Mouse (Mus musculus) heart, embryonic 11.5 days (tissue): Measurements from ENCODE around the gene Abca13. TPM values are rescaled to one million over a fixed set of nuclear protein-coding genes. Genes with fewer than 3 reads are reported as not detected.
"Not testable (repeated sequence)": the region's sequence is repeated elsewhere in the genome, so short reads cannot be mapped to it uniquely, and the experiment has no call there.

ENCODE experiments used
- ATAC-seq: fragments of 200-750 bp; cut with Nextera tagmentation; replicated peaks from 2 replicates; pipeline ENCODE4 v1.8.0; 2017; ENCODE audit warnings: moderate library complexity; ENCODE audit not compliant: insufficient number of reproducible peaks, low FRiP score, low TSS enrichment
- H3K27ac ChIP-seq: fragments of 300-500 bp; sonication (generic); 2 replicates; pipeline ENCODE4 v1.5.1; 2014; ENCODE audit warnings: mild to moderate bottlenecking, low read depth, low read length
- H3K27me3 ChIP-seq: fragments of 300-500 bp; sonication (generic); 2 replicates; pipeline ENCODE4 v1.6.1; 2014; ENCODE audit warnings: mild to moderate bottlenecking, low read length, mixed read lengths; ENCODE audit not compliant: control insufficient read depth, insufficient read depth
- H3K36me3 ChIP-seq: fragments of 300-500 bp; sonication (generic); 2 replicates; pipeline ENCODE4 v1.6.1; 2014; ENCODE audit warnings: mild to moderate bottlenecking, low read length, moderate library complexity, mixed read lengths; ENCODE audit not compliant: control insufficient read depth, insufficient read depth
- H3K4me1 ChIP-seq: fragments of 300-500 bp; sonication (generic); 2 replicates; pipeline ENCODE4 v1.6.1; 2014; ENCODE audit warnings: low read length; ENCODE audit not compliant: control insufficient read depth, insufficient read depth
- H3K4me2 ChIP-seq: fragments of 300-500 bp; sonication (generic); 2 replicates; pipeline ENCODE4 v1.6.1; 2014; ENCODE audit warnings: mild to moderate bottlenecking, moderate library complexity
- H3K4me3 ChIP-seq: fragments of 300-500 bp; sonication (generic); 2 replicates; pipeline ENCODE4 v1.5.1; 2014; ENCODE audit warnings: low read depth, low read length
- H3K9ac ChIP-seq: fragments of 300-500 bp; sonication (generic); 2 replicates; pipeline ENCODE4 v1.6.1; 2014; ENCODE audit warnings: mild to moderate bottlenecking, low read depth, low read length, moderate library complexity
- H3K9me3 ChIP-seq: fragments of 300-500 bp; sonication (generic); replicated peaks from 2 replicates; pipeline ENCODE4 v1.6.1; 2016; ENCODE audit warnings: low read length; ENCODE audit not compliant: control insufficient read depth
- WGBS: fragments of 180-500 bp; shearing (Covaris S2); extraction: QIAGEN DNeasy Blood & Tissue Kit; methylation state at CpG from one replicate; pipeline ENCODE4 v1.1.7; 2014; ENCODE audit not compliant: insufficient replicate concordance; 5-methylcytosine and 5-hydroxymethylcytosine counted together
- polyA plus RNA-seq: library from polyadenylated mRNA; unstranded; fragments of >200 nt; fragmentation: Nextera tagmentation; extraction: Ambion mirVana; gene quantifications from 2 replicates; pipeline ENCODE4 v1.2.1, GENCODE M21; 2014

Abca13 gene
- polyA plus RNA-seq, 1 experiment from 2014 or later, result 0.03 TPM

DNA sequence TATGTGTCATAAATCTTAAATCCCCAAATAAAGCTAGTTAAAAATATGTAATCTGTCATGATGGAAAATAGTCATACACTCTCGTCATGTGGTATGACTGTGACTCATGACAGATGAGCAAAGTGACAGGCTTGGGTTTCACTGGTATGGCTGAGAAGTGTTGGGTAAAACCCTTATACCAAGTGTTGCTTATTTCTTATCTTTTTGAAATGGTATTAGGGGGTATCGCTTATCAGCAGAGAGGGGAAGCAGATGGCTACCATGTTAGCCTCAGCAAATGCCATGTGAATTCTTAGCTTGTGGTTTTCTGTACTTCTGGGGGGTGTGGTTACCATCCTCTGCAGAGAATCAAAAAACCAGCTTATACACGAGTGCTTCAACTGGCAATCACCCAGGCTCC lies 124.8 kb downstream of the Abca13 start:
- no peak overlapping the region for H3K9ac ChIP-seq
- H3K27me3 ChIP-seq, result no peaks in the 10 kb centered on the region
- no peaks in the 10 kb centered on the region for H3K36me3 ChIP-seq
- H3K4me1 ChIP-seq, result no peaks in the 10 kb centered on the region
- H3K27ac ChIP-seq, result no peak overlapping the region
- H3K4me2 ChIP-seq, result no peak overlapping the region
- no peak overlapping the region for H3K4me3 ChIP-seq
- WGBS, result 46% methylated on average over 3 of the region's 3 CpGs
- no peaks in the 10 kb centered on the region for H3K9me3 ChIP-seq
- no peak for ATAC-seq

DNA sequence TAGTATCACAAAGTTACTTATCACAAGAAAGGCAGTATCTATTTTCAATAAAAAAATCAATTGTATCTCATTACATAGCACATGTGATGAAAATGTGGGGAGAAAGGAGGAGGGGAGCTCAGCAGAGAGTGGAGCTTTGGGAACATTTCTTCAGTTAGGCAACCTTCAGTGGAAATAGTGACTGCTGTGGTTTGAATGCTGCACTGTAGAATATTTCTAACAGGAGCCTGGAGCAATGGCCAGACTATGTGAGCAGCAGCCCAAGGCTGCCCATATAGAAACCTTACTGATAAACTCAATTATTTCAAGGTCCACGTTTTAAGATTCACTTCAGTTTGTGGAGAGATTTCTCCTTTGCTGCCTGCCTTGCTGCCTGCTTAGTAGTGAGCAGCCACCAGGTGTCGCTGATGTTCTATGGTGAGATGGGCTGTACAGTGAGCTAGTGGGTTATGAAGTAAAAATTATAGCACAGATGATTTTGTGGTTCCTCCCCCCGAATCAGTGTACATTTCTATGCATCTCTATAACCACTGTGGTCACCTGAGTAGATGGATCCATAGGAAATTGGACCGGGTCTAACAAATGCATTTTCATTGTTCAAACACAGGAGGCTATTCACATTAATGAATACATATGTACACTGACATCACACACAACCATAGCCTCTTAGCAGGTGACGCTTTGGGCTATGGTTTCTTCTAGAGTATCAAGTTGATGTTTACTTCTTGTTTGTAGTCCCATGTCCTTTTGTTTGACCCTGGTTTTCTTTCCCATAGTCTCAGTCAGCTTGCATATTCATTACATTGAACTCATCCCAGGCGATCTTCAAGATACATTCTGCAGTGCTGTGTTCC lies 125.6 kb downstream of the Abca13 start:
- WGBS, result 28% methylated on average over 6 of the region's 6 CpGs
- no peak for ATAC-seq
- H3K27ac ChIP-seq, result no peak overlapping the region
- H3K27me3 ChIP-seq, result no peaks in the 10 kb centered on the region
- H3K4me2 ChIP-seq, result no peak overlapping the region
- no peaks in the 10 kb centered on the region for H3K36me3 ChIP-seq
- H3K9me3 ChIP-seq, result no peaks in the 10 kb centered on the region
- H3K4me3 ChIP-seq, result no peak overlapping the region
- H3K9ac ChIP-seq, result no peak overlapping the region
- H3K4me1 ChIP-seq, result no peaks in the 10 kb centered on the region

DNA sequence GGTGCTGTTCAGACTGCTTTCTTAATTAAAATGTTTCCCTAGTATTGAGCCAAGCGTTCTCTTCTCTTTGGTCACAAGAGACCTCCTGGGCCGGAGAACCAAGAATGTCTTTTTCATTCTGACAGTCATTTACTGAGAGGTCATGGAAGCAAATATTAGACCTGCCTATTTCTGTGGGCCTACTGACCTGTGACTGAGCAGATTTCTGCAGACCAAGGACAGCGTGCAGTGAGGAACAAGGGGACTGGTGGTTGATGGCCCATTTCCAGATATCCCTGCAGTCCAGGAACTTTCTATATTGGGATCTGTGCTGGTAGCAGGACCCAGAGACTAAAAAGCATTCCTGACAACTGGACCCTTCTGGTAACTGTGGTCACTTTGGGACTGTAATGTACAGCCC lies 146.4 kb downstream of the Abca13 start:
- Histone ChIP-seq H3K9me3 (no peaks in the 10 kb centered on the region), H3K4me1 (no peaks in the 10 kb centered on the region), H3K36me3 (no peaks in the 10 kb centered on the region), H3K9ac (no peak overlapping the region), H3K27me3 (no peaks in the 10 kb centered on the region), H3K4me2 (no peak overlapping the region), H3K4me3 (no peak overlapping the region), H3K27ac (no peak overlapping the region)
- no peak for ATAC-seq
- 72% methylated on average over 3 of the region's 3 CpGs for WGBS

DNA sequence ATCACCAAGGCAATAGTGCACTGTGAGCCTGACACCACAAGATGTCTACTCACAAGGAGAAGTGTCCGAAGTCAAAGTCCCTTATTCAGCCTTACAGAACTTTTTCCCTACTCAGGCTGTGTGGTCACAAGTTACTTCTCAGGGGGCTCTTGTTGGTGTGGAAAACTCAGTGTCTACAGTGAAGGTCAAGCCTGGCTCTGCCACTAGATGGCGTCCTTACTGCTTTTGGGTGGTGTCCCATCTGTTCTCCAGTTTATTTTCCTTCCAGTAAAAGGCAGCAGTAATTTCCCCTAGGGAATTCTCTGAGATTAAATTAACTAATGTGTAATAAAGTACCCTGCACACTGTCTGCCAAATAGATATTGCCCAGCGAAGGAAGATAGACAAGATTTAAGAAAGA lies 156.0 kb downstream of the Abca13 start:
- H3K4me1 ChIP-seq, result no peaks in the 10 kb centered on the region
- H3K36me3 ChIP-seq, result no peaks in the 10 kb centered on the region
- no peak overlapping the region for H3K9ac ChIP-seq
- no peaks in the 10 kb centered on the region for H3K27me3 ChIP-seq
- H3K4me2 ChIP-seq, result no peak overlapping the region
- H3K4me3 ChIP-seq, result no peak overlapping the region
- no peaks in the 10 kb centered on the region for H3K9me3 ChIP-seq
- 47% methylated on average over 3 of the region's 3 CpGs for WGBS
- ATAC-seq, result no peak
- no peak overlapping the region for H3K27ac ChIP-seq

- 57% methylated on average over 5 of the region's 5 CpGs for WGBS
- Histone ChIP-seq H3K4me3 (no peak overlapping the region), H3K9me3 (no peaks in the 10 kb centered on the region), H3K4me1 (no peaks in the 10 kb centered on the region), H3K27me3 (no peaks in the 10 kb centered on the region), H3K9ac (no peak overlapping the region), H3K27ac (no peak overlapping the region), H3K36me3 (no peaks in the 10 kb centered on the region), H3K4me2 (no peak overlapping the region)
- ATAC-seq, result no peak
Measured at GRCm38 (mm10) chr11:9373160-9373559, 181.4 kb downstream of the Abca13 start.

- H3K4me1 ChIP-seq, H3K9me3 ChIP-seq, ATAC-seq, H3K9ac ChIP-seq, H3K4me2 ChIP-seq, H3K27ac ChIP-seq, H3K36me3 ChIP-seq, H3K27me3 ChIP-seq, H3K4me3 ChIP-seq: not testable (repeated sequence)
- WGBS, result 69% methylated on average over 5 of the region's 5 CpGs
Measured at GRCm38 (mm10) chr11:9374426-9374825, 182.7 kb downstream of the Abca13 start.

- H3K4me3 ChIP-seq, result no peak overlapping the region
- H3K9me3 ChIP-seq, result no peaks in the 10 kb centered on the region
- no peak overlapping the region for H3K4me2 ChIP-seq
- no peak overlapping the region for H3K27ac ChIP-seq
- WGBS, result 97% methylated on average over 1 of the region's 1 CpGs
- no peak overlapping the region for H3K9ac ChIP-seq
- no peaks in the 10 kb centered on the region for H3K36me3 ChIP-seq
- H3K4me1 ChIP-seq, result no peaks in the 10 kb centered on the region
- ATAC-seq, result no peak
- H3K27me3 ChIP-seq, result no peaks in the 10 kb centered on the region
Measured at GRCm38 (mm10) chr11:9388520-9388919, 196.8 kb downstream of the Abca13 start.

- no peak overlapping the region for H3K4me3 ChIP-seq
- H3K27ac ChIP-seq, result no peak overlapping the region
- H3K36me3 ChIP-seq, result no peaks in the 10 kb centered on the region
- H3K4me2 ChIP-seq, result no peak overlapping the region
- no peaks in the 10 kb centered on the region for H3K4me1 ChIP-seq
- H3K9me3 ChIP-seq, result no peaks in the 10 kb centered on the region
- H3K27me3 ChIP-seq, result no peaks in the 10 kb centered on the region
- ATAC-seq, result no peak
- H3K9ac ChIP-seq, result no peak overlapping the region
- 76% methylated on average over 3 of the region's 3 CpGs for WGBS
Measured at GRCm38 (mm10) chr11:9416946-9417345, 225.2 kb downstream of the Abca13 start.

GRCm38 (mm10) chr11:9420205-9420604 lies 228.5 kb downstream of the Abca13 start:
- WGBS, result 36% methylated on average over 2 of the region's 2 CpGs
- no peak for ATAC-seq

More at GRCm38 (mm10) chr11:9420205-9420604, 228.5 kb downstream of the Abca13 start:
- H3K27ac ChIP-seq, result no peak overlapping the region
- H3K4me2 ChIP-seq, result no peak overlapping the region
- no peak overlapping the region for H3K9ac ChIP-seq
- H3K9me3 ChIP-seq, result no peaks in the 10 kb centered on the region
- H3K4me3 ChIP-seq, result no peak overlapping the region
- no peaks in the 10 kb centered on the region for H3K27me3 ChIP-seq
- H3K4me1 ChIP-seq, result no peaks in the 10 kb centered on the region
- H3K36me3 ChIP-seq, result no peaks in the 10 kb centered on the region
